ENCODE assay signal across 8 mouse cellular contexts in genomic region chr7:98119179-98119960, GRCm38 (mm10). TPM values are rescaled to one million over a fixed set of nuclear protein-coding genes. Genes with fewer than 3 reads are reported as not detected.
A peak's percentile ranks its signal among the peaks of the same experiment; 100 is the strongest.
DNase-seq lines count a peak whose midpoint lies in the region; ATAC-seq and TF ChIP-seq lines count a peak whose summit lies in the region.

Gene Myo7a, minus strand, starts transcription at chr7:98119524.

- H3K4me3 ChIP-seq in layer of hippocampus, adult 2 months, result peak within 1 kb of the TSS; percentile 22; the same call in 1 of the 2 replicates
- peak within 1 kb of the TSS; percentile 11; the same call in 1 of the 2 replicates for H3K4me3 ChIP-seq in forebrain, postnatal 0 days (ENCODE audit: low read depth, low read length)
- peak within 1 kb of the TSS; percentile 19 for H3K4me3 ChIP-seq in lung, embryonic 16.5 days (ENCODE audit: low read length)
- H3K4me3 ChIP-seq in testis, adult 2 months (ENCODE audit: control insufficient read depth, low read depth, low read length), result peak within 1 kb of the TSS; percentile 49

- no peaks in the 10 kb centered on the region for H3K36me3 ChIP-seq in forebrain, postnatal 0 days (ENCODE audit: insufficient read depth)
- no peaks in the 10 kb centered on the region for H3K36me3 ChIP-seq in lung, embryonic 16.5 days (ENCODE audit: control insufficient read depth, insufficient read depth, low read length)
- no peaks in the 10 kb centered on the region for H3K36me3 ChIP-seq in testis, adult 2 months (ENCODE audit: control insufficient read depth, insufficient read depth, low read length)

- peak within 1 kb of the TSS; percentile 44 for H3K4me2 ChIP-seq in forebrain, postnatal 0 days (ENCODE audit: low read depth)
- H3K4me2 ChIP-seq in lung, embryonic 16.5 days (ENCODE audit: low read depth, low read length), result peak within 1 kb of the TSS; percentile 54

- no peaks in the 10 kb centered on the region for H3K4me1 ChIP-seq in forebrain, postnatal 0 days (ENCODE audit: insufficient read depth)
- H3K4me1 ChIP-seq in lung, embryonic 16.5 days (replicated peaks; ENCODE audit: control insufficient read depth, insufficient read depth, low read length), result peaks cover 3% of the 10 kb centered on the region
- H3K4me1 ChIP-seq in testis, adult 2 months (ENCODE audit: control insufficient read depth, insufficient read depth, low read length), result peaks cover 8% of the 10 kb centered on the region

- no peak for ATAC-seq in forebrain, postnatal 0 days
- ATAC-seq in lung, embryonic 16.5 days (ENCODE audit: low read depth), result peak; percentile 20; the same call in 1 of the 2 replicates

- H3K27me3 ChIP-seq in forebrain, postnatal 0 days (ENCODE audit: insufficient read depth, low read length), result no peaks in the 10 kb centered on the region
- no peaks in the 10 kb centered on the region for H3K27me3 ChIP-seq in lung, embryonic 16.5 days (ENCODE audit: control insufficient read depth, insufficient read depth, low read depth, low read length)
- H3K27me3 ChIP-seq in testis, adult 2 months (ENCODE audit: control insufficient read depth, insufficient read depth, low read length), result no peaks in the 10 kb centered on the region

- H3K9ac ChIP-seq in forebrain, postnatal 0 days, result no peak within 1 kb of the TSS; the same call in 1 of the 2 replicates
- H3K9ac ChIP-seq in lung, embryonic 16.5 days (ENCODE audit: low read length), result peak within 1 kb of the TSS; percentile 42

- H3K27ac ChIP-seq in layer of hippocampus, adult 2 months, result no peak within 1 kb of the TSS
- no peak within 1 kb of the TSS for H3K27ac ChIP-seq in forebrain, postnatal 0 days (ENCODE audit: low read depth, low read length)
- no peak within 1 kb of the TSS for H3K27ac ChIP-seq in lung, embryonic 16.5 days (ENCODE audit: low read length)
- H3K27ac ChIP-seq in testis, adult 2 months (ENCODE audit: control insufficient read depth, insufficient read depth, low read depth, low read length), result peak within 1 kb of the TSS; percentile 31; the same call in 1 of the 2 replicates

- no peak for TF ChIP-seq CTCF in layer of hippocampus, adult 2 months (conservative IDR thresholded peaks at IDR 0.05)
- no peak for TF ChIP-seq CTCF in forebrain, postnatal 0 days (IDR thresholded peaks at IDR 0.05; ENCODE audit: low read depth)
- no peak for TF ChIP-seq CTCF in testis, adult 2 months (IDR thresholded peaks at IDR 0.05; ENCODE audit: control insufficient read depth, insufficient read depth, insufficient replicate concordance, low read depth, low read length)

- WGBS in forebrain, postnatal 0 days, result 41% methylated on average over 9 of the region's 9 CpGs
- WGBS in lung, embryonic 16.5 days, result 31% methylated on average over 9 of the region's 9 CpGs

- TF ChIP-seq POLR2A in testis, adult 2 months (IDR thresholded peaks at IDR 0.05; ENCODE audit: control insufficient read depth, low read depth, low read length), result peak; percentile 16; the same call in 1 of the 2 replicates

- no peak for DNase-seq in layer of hippocampus, adult 2 months (ENCODE audit: low spot score in 2 of 2)
- no peak for DNase-seq in layer of hippocampus, postnatal 25 days (ENCODE audit: extremely low spot score in 1 of 2, low spot score in 1 of 2)
- DNase-seq in adrenal gland, adult 8-10 months, result peak; percentile 92
- no peak for DNase-seq in forebrain, postnatal 0 days
- DNase-seq in kidney, adult 9 months, result peak; percentile 90
- no peak for DNase-seq in spleen, adult 12 weeks (ENCODE audit: low spot score)

- no peaks in the 10 kb centered on the region for H3K9me3 ChIP-seq in forebrain, postnatal 0 days (ENCODE audit: low read length)
- no peaks in the 10 kb centered on the region for H3K9me3 ChIP-seq in lung, embryonic 16.5 days (ENCODE audit: control insufficient read depth, low read length)

RNA-seq across cellular contexts. Expression of gene Myo7a, which starts in this region (rescaled TPM):
- total RNA-seq in layer of hippocampus, adult 2 months (2021), result 10 to 100 TPM; 10.5 to 10.8 TPM
- total RNA-seq in layer of hippocampus, postnatal 25 days (2021), result 10 to 100 TPM in 1 of 2 experiments, 1 to 10 TPM in 1; 8.6 to 12.1 TPM
- 100 to 1,000 TPM; 160 to 412 (median 278) TPM for total RNA-seq in adrenal gland, adult 8-10 months (2022)
- total RNA-seq in forebrain, postnatal 0 days (2014; rRNA removed), result 37.4 and 47.3 TPM in 2 replicates
- polyA plus RNA-seq in forebrain, postnatal 0 days (2015; fragmentation: Nextera tagmentation; extraction: Ambion mirVana), result 5.7 and 11.1 TPM in 2 replicates
- polyA plus RNA-seq in lung, embryonic 16.5 days (2015; fragmentation: Nextera tagmentation; extraction: Ambion mirVana), result 9.9 and 11.3 TPM in 2 replicates
- polyA plus RNA-seq in testis, adult 2 months (2012; rRNA removed), result 98.0 and 110 TPM in 2 replicates

Comparison
In these comparisons a context has a peak if more than half of its experiments do, and no peak if none do; other contexts are left out.
1. DNase-seq: peak in adrenal gland, adult 8-10 months (single experiment) and kidney, adult 9 months (single experiment); none in layer of hippocampus, adult 2 months (0 of 2), layer of hippocampus, postnatal 25 days (0 of 2), forebrain, postnatal 0 days (single experiment) and spleen, adult 12 weeks (single experiment).
2. Peak in every context shown above with its lines, with median percentiles within 50 percentile points of each other: H3K4me3 ChIP-seq.